Mouse (Mus musculus) limb, embryonic 10.5 days (tissue): ENCODE measurements at regions not wholly inside any gene's neighbourhood (a gene's known extent, or its start where the extent isn't known, plus 50 kb on each side); places are given as distances from the start of the nearest gene placed in this dataset.

Experiments
- DNase-seq: peaks from one replicate; pipeline ENCODE4 v3.0.0-alpha.2; 2017; ENCODE audit warnings: low spot score
- H3K27ac ChIP-seq: fragments of 300-500 bp; sonication (generic); 2 replicates; pipeline ENCODE4 v1.5.1; 2016; ENCODE audit warnings: mild to moderate bottlenecking
- H3K27me3 ChIP-seq: fragments of 300-500 bp; sonication (generic); 2 replicates; pipeline ENCODE4 v1.6.1; 2016; ENCODE audit warnings: low read depth, mild to moderate bottlenecking; ENCODE audit not compliant: poor library complexity, severe bottlenecking
- H3K36me3 ChIP-seq: fragments of 300-500 bp; sonication (generic); 2 replicates; pipeline ENCODE4 v1.6.1; 2016; ENCODE audit warnings: mild to moderate bottlenecking, moderate library complexity
- H3K4me1 ChIP-seq: fragments of 300-500 bp; sonication (generic); 2 replicates; pipeline ENCODE4 v1.6.1; 2016
- H3K4me3 ChIP-seq: fragments of 300-500 bp; sonication (generic); 2 replicates; pipeline ENCODE4 v1.5.1; 2016; ENCODE audit warnings: mild to moderate bottlenecking, moderate library complexity
- H3K9me3 ChIP-seq: fragments of 300-500 bp; sonication (generic); replicated peaks from 2 replicates; pipeline ENCODE4 v1.6.1; 2016; ENCODE audit warnings: mild to moderate bottlenecking
- WGBS: fragments of 180-500 bp; shearing (Covaris S2); methylation state at CpG from one replicate; pipeline ENCODE4 v1.1.7; 2016; 5-methylcytosine and 5-hydroxymethylcytosine counted together

- no peaks in the 10 kb centered on the region for H3K9me3 ChIP-seq
- H3K4me1 ChIP-seq: no peaks in the 10 kb centered on the region
- no peaks in the 10 kb centered on the region for H3K27me3 ChIP-seq
- no peak overlapping the region for H3K4me3 ChIP-seq
- no peak overlapping the region for H3K27ac ChIP-seq
- WGBS: 78% methylated on average over 1 of the region's 1 CpGs
- no peaks in the 10 kb centered on the region for H3K36me3 ChIP-seq
- no peak for DNase-seq
Observed at GRCm38 (mm10) chr3:61064720-61065119, 62.1 kb downstream of the P2ry1 start.

GRCm38 (mm10) chr3:61067067-61067466 lies 64.5 kb downstream of the P2ry1 start:
- no peaks in the 10 kb centered on the region for H3K9me3 ChIP-seq
- H3K4me1 ChIP-seq: no peaks in the 10 kb centered on the region
- H3K27me3 ChIP-seq: no peaks in the 10 kb centered on the region
- no peak overlapping the region for H3K4me3 ChIP-seq
- no peaks in the 10 kb centered on the region for H3K36me3 ChIP-seq
- no peak overlapping the region for H3K27ac ChIP-seq
- WGBS: 77% methylated on average over 1 of the region's 1 CpGs
- no peak for DNase-seq

- Histone ChIP-seq H3K4me1 (no peaks in the 10 kb centered on the region), H3K27me3 (no peaks in the 10 kb centered on the region), H3K27ac (no peak overlapping the region), H3K4me3 (no peak overlapping the region), H3K9me3 (no peaks in the 10 kb centered on the region), H3K36me3 (no peaks in the 10 kb centered on the region)
- no peak for DNase-seq
Observed at GRCm38 (mm10) chr3:61068229-61068628, 65.6 kb downstream of the P2ry1 start.

- DNase-seq: no peak
- Histone ChIP-seq H3K27me3 (no peaks in the 10 kb centered on the region), H3K4me1 (no peaks in the 10 kb centered on the region), H3K4me3 (no peak overlapping the region), H3K36me3 (no peaks in the 10 kb centered on the region), H3K9me3 (no peaks in the 10 kb centered on the region), H3K27ac (no peak overlapping the region)
- 86% methylated on average over 1 of the region's 1 CpGs for WGBS
Observed at GRCm38 (mm10) chr3:61071041-61071440, 68.4 kb downstream of the P2ry1 start.

- Histone ChIP-seq H3K4me3 (no peak overlapping the region), H3K9me3 (no peaks in the 10 kb centered on the region), H3K36me3 (no peaks in the 10 kb centered on the region), H3K4me1 (no peaks in the 10 kb centered on the region), H3K27ac (no peak overlapping the region), H3K27me3 (no peaks in the 10 kb centered on the region)
- WGBS: 92% methylated on average over 1 of the region's 1 CpGs
- DNase-seq: no peak
Observed at GRCm38 (mm10) chr3:61072330-61072729, 69.7 kb downstream of the P2ry1 start.

- Histone ChIP-seq H3K36me3 (no peaks in the 10 kb centered on the region), H3K27me3 (no peaks in the 10 kb centered on the region), H3K4me3 (no peak overlapping the region), H3K9me3 (no peaks in the 10 kb centered on the region), H3K27ac (no peak overlapping the region), H3K4me1 (no peaks in the 10 kb centered on the region)
- WGBS: 91% methylated on average over 1 of the region's 1 CpGs
- DNase-seq: no peak
Observed at GRCm38 (mm10) chr3:61073103-61073502, 70.5 kb downstream of the P2ry1 start.

- Histone ChIP-seq H3K4me1 (no peaks in the 10 kb centered on the region), H3K9me3 (no peaks in the 10 kb centered on the region), H3K27me3 (no peaks in the 10 kb centered on the region), H3K27ac (no peak overlapping the region), H3K4me3 (no peak overlapping the region), H3K36me3 (no peaks in the 10 kb centered on the region)
- WGBS: 84% methylated on average over 4 of the region's 4 CpGs
- DNase-seq: no peak
Observed at GRCm38 (mm10) chr3:61073806-61074205, 71.2 kb downstream of the P2ry1 start.

GRCm38 (mm10) chr3:61075839-61076238 lies 73.2 kb downstream of the P2ry1 start:
- WGBS: 84% methylated on average over 2 of the region's 2 CpGs
- no peak overlapping the region for H3K4me3 ChIP-seq

GRCm38 (mm10) chr3:61089931-61090330 lies 87.3 kb downstream of the P2ry1 start:
- H3K4me3 ChIP-seq: no peak overlapping the region

More at GRCm38 (mm10) chr3:61075839-61076238, 73.2 kb downstream of the P2ry1 start:
- no peaks in the 10 kb centered on the region for H3K27me3 ChIP-seq
- no peaks in the 10 kb centered on the region for H3K4me1 ChIP-seq
- H3K9me3 ChIP-seq: no peaks in the 10 kb centered on the region
- no peak overlapping the region for H3K27ac ChIP-seq
- H3K36me3 ChIP-seq: no peaks in the 10 kb centered on the region
- DNase-seq: no peak

GRCm38 (mm10) chr3:61092031-61092430 lies 89.4 kb downstream of the P2ry1 start:
- Histone ChIP-seq H3K4me1 (no peaks in the 10 kb centered on the region), H3K36me3 (no peaks in the 10 kb centered on the region), H3K9me3 (no peaks in the 10 kb centered on the region), H3K4me3 (no peak overlapping the region), H3K27me3 (no peaks in the 10 kb centered on the region), H3K27ac (no peak overlapping the region)
- WGBS: 89% methylated on average over 2 of the region's 2 CpGs
- DNase-seq: no peak

More at GRCm38 (mm10) chr3:61089931-61090330, 87.3 kb downstream of the P2ry1 start:
- H3K27me3 ChIP-seq: no peaks in the 10 kb centered on the region
- no peaks in the 10 kb centered on the region for H3K36me3 ChIP-seq
- no peak overlapping the region for H3K27ac ChIP-seq
- WGBS: 96% methylated on average over 1 of the region's 1 CpGs
- no peak for DNase-seq
- no peaks in the 10 kb centered on the region for H3K4me1 ChIP-seq
- no peaks in the 10 kb centered on the region for H3K9me3 ChIP-seq

- DNase-seq: no peak
Observed at GRCm38 (mm10) chr3:61116364-61116763, 113.8 kb downstream of the P2ry1 start.

GRCm38 (mm10) chr3:61133096-61133495 lies 130.5 kb downstream of the P2ry1 start:
- Histone ChIP-seq H3K9me3 (no peaks in the 10 kb centered on the region), H3K4me3 (no peak overlapping the region), H3K27me3 (no peaks in the 10 kb centered on the region), H3K4me1 (no peaks in the 10 kb centered on the region), H3K36me3 (no peaks in the 10 kb centered on the region), H3K27ac (no peak overlapping the region)
- WGBS: 79% methylated on average over 1 of the region's 1 CpGs
- no peak for DNase-seq

More at GRCm38 (mm10) chr3:61116364-61116763, 113.8 kb downstream of the P2ry1 start:
- no peaks in the 10 kb centered on the region for H3K9me3 ChIP-seq
- no peaks in the 10 kb centered on the region for H3K4me1 ChIP-seq
- no peaks in the 10 kb centered on the region for H3K36me3 ChIP-seq
- no peak overlapping the region for H3K4me3 ChIP-seq
- no peak overlapping the region for H3K27ac ChIP-seq
- no peaks in the 10 kb centered on the region for H3K27me3 ChIP-seq

GRCm38 (mm10) chr3:61154087-61154486 lies 151.5 kb downstream of the P2ry1 start:
- no peak for DNase-seq
- H3K4me1 ChIP-seq: no peaks in the 10 kb centered on the region
- no peaks in the 10 kb centered on the region for H3K27me3 ChIP-seq
- 85% methylated on average over 2 of the region's 2 CpGs for WGBS
- H3K9me3 ChIP-seq: no peaks in the 10 kb centered on the region
- H3K36me3 ChIP-seq: no peaks in the 10 kb centered on the region
- H3K27ac ChIP-seq: no peak overlapping the region
- H3K4me3 ChIP-seq: no peak overlapping the region

- no peak overlapping the region for H3K27ac ChIP-seq
- WGBS: 86% methylated on average over 4 of the region's 4 CpGs
- no peaks in the 10 kb centered on the region for H3K9me3 ChIP-seq
- H3K4me3 ChIP-seq: no peak overlapping the region
- DNase-seq: no peak
- H3K36me3 ChIP-seq: no peaks in the 10 kb centered on the region
- no peaks in the 10 kb centered on the region for H3K27me3 ChIP-seq
- no peaks in the 10 kb centered on the region for H3K4me1 ChIP-seq
Observed at GRCm38 (mm10) chr3:61159811-61160210, 157.2 kb downstream of the P2ry1 start.
